Mouse (Mus musculus) gastrocnemius, postnatal 36 days (tissue): ENCODE measurements around the gene Gnl3l. TPM values are rescaled to one million over a fixed set of nuclear protein-coding genes. Genes with fewer than 3 reads are reported as not detected.
A peak's percentile ranks its signal among the peaks of the same experiment; 100 is the strongest.

ENCODE experiments used
- DNase-seq, 2 experiments: peaks; one replicate each; pipeline ENCODE4 v3.0.0; 2022
- intact Hi-C: fragments of 180-260 bp; cut with DNase I; formaldehyde crosslinking; loops from one replicate; pipeline ENCODE4 v1.15.1; 2025
- long read RNA-seq, 2 experiments: library from polyadenylated mRNA; stranded (forward); transcript quantifications; one replicate each; pipeline ENCODE4 v2.0.0; 2021
- total RNA-seq, 2 experiments: library from RNA; stranded (reverse); gene quantifications; 2 replicates each; pipeline ENCODE4 v1.2.3; 2021

Gene Gnl3l
- total RNA-seq: 10 to 100 TPM; 28.0 to 36.6 TPM
- long read RNA-seq, experiment 1, full-length matches to known transcripts: 2 of 9 reads
- long read RNA-seq, experiment 1, partial matches to known transcripts: 1 of 9 reads
- long read RNA-seq, experiment 1, other reads (novel, unspliced or antisense): 6 of 9 reads
- long read RNA-seq, experiment 2, full-length matches to known transcripts: 1 of 14 reads
- long read RNA-seq, experiment 2, partial matches to known transcripts: 2 of 14 reads
- long read RNA-seq, experiment 2, other reads (novel, unspliced or antisense): 11 of 14 reads

DNA sequence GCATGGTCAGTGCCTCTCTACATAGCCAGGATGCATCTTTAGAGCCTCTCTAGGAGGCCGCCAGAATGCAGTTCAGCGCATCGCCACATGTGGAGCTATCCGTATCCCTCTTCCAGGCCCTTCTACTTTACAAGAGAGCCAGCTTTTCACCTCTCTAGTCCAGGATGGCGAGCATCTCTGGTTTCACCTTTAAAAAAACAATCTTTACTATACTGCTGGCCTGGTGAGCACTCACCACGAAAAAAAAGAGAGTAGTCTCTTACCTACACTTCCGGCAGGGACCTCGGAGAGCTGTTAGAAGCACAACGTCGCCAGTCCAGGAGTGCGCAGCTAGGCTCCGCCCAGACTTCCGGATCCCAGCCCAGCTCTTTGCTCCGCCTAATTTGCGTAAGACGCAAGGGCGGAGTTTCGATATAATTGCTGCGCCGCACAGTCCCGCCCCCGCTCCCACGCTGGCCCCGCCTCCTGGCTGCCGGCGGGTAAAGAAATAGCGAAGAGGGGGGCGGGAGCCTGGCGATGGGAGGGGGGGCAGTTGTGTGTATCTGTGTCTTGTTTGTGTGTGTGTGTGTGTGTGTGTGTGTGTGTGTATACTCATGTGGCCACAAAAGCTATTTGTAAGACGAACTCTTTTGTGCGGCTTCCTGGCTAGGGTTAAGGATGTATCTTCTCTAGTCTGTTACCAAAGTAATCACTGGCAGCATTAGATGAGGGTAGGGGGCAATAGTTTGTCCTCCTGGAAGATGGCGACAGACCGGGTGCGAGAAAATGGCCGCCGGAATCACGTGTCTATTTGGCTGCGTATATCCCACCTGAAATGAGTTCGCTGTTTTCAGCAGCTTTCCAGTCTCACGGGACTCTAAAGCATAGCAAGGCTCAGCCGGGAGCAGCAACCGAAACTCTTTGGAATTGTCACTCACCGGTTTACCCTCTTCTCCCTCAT, at the start of gene Gnl3l:
Gene Gnl3l (minus strand): TSS at position 385 of the 940 bp plus-strand sequence.
- DNase-seq: peak; percentile 77 to 81
- intact Hi-C loops: no loop called here

DNA sequence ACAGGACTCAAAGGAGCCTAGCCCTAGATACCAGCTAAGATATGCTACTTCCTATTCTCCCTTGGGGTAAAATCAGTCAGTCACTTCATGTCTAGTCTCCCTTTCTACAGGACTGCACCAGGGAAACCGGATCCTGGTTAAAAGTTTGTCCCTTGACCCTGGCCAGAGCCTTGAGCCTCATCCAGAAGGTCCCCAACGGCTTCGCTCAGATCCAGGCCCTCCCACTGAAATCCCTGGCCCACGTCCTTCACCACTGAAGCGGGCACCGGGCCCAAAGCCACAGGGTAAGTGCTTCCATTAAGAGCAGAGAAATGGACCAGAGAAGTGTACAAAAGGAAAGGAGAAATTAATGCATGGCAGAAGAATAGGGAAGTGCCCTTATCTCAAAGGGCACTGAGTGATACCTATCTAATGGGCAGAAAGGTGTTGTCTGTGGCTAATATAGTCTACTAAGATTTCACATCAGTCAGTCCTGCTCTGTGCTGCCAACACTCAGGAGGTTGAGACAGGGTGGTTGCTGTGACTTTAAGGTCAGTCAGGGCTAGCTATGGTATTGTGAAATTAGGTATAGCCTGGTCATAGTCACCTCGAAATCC, 49.0 kb upstream of the Gnl3l start:
- intact Hi-C loops: no loop called here
- DNase-seq: no peak

- intact Hi-C loops: no loop called here
Observed at GRCm38 (mm10) chrX:151061615-151062299, 44.6 kb upstream of the Gnl3l start.

DNA sequence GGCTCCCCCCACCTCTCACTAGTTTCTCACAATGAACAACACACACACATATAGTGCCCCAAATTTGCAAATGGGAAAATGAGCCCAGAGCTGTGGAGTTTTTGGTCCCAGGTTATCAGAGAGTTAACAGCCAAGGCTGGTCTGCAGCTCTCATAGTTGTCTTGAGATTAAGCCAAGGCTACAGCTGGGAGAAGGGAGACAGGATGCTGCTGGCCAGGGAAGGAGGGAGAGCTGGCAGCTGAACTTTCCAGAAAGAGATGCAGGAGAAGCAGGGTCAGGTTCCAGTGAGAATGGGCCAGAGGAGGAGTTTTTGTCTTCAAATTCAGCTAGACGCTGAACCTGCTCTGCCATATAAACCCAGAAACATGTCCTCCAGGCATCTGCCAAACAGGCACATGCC, 42.2 kb upstream of the Gnl3l start:
- no peak for DNase-seq

More at GRCm38 (mm10) chrX:151061615-151062299, 44.6 kb upstream of the Gnl3l start:
- DNase-seq: no peak

GRCm38 (mm10) chrX:151055559-151055958, 38.4 kb upstream of the Gnl3l start:
- DNase-seq: peak in 1 of 2 experiments; percentile 16

More for the DNA sequence above, 42.2 kb upstream of the Gnl3l start:
- intact Hi-C loops: no loop called here

GRCm38 (mm10) chrX:151054489-151054888, 37.4 kb upstream of the Gnl3l start:
- intact Hi-C loops: no loop called here
- DNase-seq: no peak

More at GRCm38 (mm10) chrX:151055559-151055958, 38.4 kb upstream of the Gnl3l start:
- intact Hi-C loops: no loop called here

DNA sequence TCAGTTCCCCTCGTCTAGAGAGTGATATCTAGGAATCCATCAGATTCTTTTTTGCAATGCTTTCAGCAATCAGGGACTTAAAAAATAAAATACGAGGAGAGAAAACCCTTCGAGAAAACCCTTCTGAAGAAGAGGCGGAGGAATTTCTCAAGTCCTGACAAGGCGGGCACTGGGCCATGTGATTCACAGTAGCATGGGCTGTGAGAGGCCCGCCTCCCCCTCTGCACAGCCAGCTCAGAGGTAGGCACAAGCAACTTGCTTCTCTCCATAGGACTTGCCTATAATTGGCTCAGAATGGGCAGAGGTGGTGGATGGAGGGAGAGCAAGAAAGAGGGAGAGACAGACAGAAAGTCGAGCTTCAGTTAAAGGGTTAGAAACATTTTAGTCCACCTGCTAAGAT, 33.2 kb upstream of the Gnl3l start:
- intact Hi-C loops: no loop called here
- no peak for DNase-seq

GRCm38 (mm10) chrX:151049661-151050215, 32.6 kb upstream of the Gnl3l start:
- DNase-seq: no peak
- intact Hi-C loops: no loop called here

GRCm38 (mm10) chrX:151047431-151048058, 30.4 kb upstream of the Gnl3l start:
- peak; percentile 18 to 23 for DNase-seq
- intact Hi-C loops: no loop called here

DNA sequence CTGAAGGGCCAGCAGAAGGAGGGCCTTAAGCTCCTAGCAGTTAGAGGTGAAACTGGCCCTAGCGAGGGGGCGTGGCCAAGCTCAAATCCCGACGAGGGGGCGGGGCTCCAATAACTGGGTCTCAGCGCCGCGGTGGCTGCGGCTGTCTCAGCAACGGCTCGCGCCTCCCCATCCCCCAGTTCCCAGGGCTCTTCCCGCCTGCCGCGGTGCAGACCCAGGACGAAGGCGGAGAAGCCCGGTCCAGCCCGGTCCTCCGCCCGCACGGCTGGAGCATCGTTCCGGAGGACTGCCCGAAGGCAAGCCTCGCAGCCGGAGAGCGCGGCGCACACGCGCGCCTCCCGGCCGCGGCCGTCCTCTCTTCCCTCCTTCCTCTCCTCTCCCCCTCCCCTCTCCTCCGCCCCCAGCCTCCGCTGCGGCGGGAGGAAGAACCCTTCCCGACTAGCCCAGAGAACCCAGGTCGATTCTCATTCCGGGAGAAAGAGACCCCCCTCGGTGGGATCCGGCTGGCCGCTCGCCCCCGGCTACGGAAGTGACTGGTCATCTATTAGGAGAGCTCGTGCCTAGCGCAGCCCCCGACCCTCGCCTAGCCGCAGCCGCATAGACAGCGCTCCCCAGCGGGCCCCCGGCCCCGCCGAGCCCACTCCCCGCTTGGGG, 29.8 kb upstream of the Gnl3l start:
- intact Hi-C loops: no loop called here
- DNase-seq: peak; percentile 76 to 80

GRCm38 (mm10) chrX:151046321-151046720, 29.2 kb upstream of the Gnl3l start:
- DNase-seq: no peak
- intact Hi-C loops: no loop called here

- intact Hi-C loops: no loop called here
- no peak for DNase-seq
Observed at GRCm38 (mm10) chrX:151045850-151046249, 28.7 kb upstream of the Gnl3l start, which contains the start of gene Fgd1. Gene Fgd1, plus strand, starts transcription at chrX:151046150.

- no peak for DNase-seq
- intact Hi-C loops: no loop called here
Observed at GRCm38 (mm10) chrX:151041223-151041622, 24.1 kb upstream of the Gnl3l start.

GRCm38 (mm10) chrX:151031400-151031799, 14.3 kb upstream of the Gnl3l start:
- intact Hi-C loops: no loop called here
- no peak for DNase-seq

DNA sequence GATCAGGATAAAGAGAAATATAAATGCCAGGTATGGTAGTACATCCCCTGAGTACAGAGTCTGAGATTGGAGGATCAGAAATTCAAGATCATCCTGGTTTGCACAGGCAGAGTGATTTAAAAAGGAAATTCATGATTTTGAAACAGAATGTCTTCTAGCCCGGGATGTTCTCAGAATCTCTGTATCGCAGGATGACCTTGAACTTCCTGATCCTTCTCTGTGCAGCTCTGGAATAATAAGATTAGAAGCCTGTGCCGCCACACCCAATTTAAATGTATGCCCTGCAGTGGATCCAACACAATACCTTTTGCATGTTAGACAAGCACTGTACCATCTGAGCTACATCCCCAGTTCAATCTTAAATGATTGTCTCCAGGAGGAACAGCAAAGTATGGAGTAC, 1.7 kb upstream of the Gnl3l start:
- no peak for DNase-seq
- intact Hi-C loops: no loop called here

DNA sequence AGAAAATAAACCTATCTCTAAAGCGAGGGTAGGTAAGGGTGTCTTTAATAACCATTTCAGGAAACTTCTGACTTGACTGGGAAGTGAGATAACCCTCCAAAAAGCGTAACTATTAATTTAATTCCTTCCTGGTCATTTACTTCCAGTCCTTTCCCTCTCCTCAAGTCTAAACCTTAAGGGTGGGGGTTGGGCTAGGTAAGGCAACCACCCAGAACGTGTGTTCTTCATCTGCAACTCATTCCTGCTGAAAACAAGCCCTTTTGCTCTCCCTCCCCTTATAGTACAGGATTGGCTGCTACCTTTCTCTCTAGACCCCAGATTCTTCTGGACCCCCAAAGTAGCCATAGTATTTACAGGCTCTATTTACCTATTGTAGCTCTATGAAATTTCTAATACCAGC, 775 bp upstream of the Gnl3l start:
- DNase-seq: no peak
- intact Hi-C loops: no loop called here

DNA sequence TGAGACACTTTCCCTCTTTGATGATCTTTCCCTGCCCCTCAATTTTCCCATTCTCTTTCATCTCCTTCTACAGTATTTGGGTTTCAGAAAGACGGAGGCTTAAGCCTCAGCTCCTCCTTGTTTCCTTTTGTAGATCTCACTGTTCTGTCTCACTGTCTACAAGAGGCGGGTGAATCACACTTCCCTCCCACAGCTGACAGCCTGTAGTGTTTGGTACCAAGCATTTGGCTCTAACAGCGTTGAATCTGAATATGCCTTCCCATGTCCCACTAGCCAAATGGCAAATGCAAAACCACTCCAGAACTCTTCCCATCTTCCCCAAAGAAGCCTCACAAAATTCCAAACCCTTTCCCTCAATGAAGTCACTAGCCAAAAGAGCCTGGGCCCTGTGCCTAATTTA, 20.3 kb downstream of the Gnl3l start:
- intact Hi-C loops: no loop called here
- no peak for DNase-seq

DNA sequence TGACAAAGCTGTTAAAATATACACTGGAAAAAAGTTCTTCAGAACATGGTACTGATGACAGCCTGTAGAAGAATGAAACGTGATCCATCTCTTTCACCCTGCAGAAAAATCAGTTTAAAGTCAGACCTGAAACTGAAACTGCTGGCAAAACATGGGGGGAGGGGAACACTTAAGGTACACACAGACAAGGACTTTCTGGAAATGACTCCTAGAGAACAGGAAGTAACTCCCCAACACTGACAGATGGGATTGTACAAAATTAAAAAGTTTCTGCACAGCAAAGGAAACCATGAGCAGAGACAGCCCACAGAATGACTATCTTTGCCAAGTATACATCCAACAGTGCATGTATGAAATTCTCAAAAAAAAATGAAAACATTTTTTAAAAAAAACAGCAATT, 35.5 kb downstream of the Gnl3l start:
- intact Hi-C loops: no loop called here
- no peak for DNase-seq

DNA sequence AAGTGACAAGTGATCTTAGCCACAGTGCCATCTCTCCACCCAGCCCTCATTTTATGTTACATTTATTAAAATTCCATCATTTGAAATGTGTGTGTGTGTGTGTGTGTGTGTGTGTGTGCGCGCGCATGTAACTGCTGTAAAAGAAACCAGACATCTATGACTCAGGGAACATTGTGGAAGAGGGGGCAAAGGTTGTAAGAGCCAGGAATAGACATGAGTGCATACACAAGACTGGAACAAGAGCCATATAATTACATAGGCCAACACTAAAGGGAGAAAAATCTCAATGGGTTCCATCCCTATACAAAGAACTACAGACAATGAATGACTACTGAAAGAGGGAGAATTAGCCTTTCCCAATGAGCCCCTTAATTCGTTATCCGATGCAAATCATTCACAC, 41.7 kb downstream of the Gnl3l start:
- intact Hi-C loops: no loop called here

More for the DNA sequence above, 41.7 kb downstream of the Gnl3l start:
- no peak for DNase-seq
